Mouse (Mus musculus): ENCODE measurements at regions not wholly inside any gene's neighbourhood (a gene's known extent, or its start where the extent isn't known, plus 50 kb on each side); places are given as distances from the start of the nearest gene placed in this dataset.

GRCm38 (mm10) chr3:102307656-102308055 is 103.2 kb upstream of the Vangl1 start:
- Histone ChIP-seq H3K4me3 (ENCODE audit: low read depth, low read length) (no peak overlapping the region), H3K27me3 (replicated peaks; ENCODE audit: control insufficient read depth, insufficient read depth, low read length) (no peaks in the 10 kb centered on the region), H3K9ac (ENCODE audit: low read length) (no peak overlapping the region), H3K27ac (ENCODE audit: low read depth) (no peak overlapping the region), H3K9me3 (ENCODE audit: control insufficient read depth, low read length) (no peaks in the 10 kb centered on the region), H3K4me2 (ENCODE audit: low read length) (no peak overlapping the region), H3K36me3 (ENCODE audit: control insufficient read depth, insufficient read depth, low read length) (no peaks in the 10 kb centered on the region), H3K4me1 (replicated peaks; ENCODE audit: control insufficient read depth, insufficient read depth, low read length) (peaks cover 5% of the 10 kb centered on the region)
- WGBS: 64% methylated on average over 1 of the region's 1 CpGs
- DNase-seq (ENCODE audit: low spot score) (no peak), ATAC-seq (replicated peaks; ENCODE audit: low FRiP score, low TSS enrichment, low read depth) (no peak)

GRCm38 (mm10) chr3:102292385-102292784 is 87.9 kb upstream of the Vangl1 start:
- no peak overlapping the region for H3K4me2 ChIP-seq (ENCODE audit: low read length)
- H3K4me1 ChIP-seq (replicated peaks; ENCODE audit: control insufficient read depth, insufficient read depth, low read length): 0 out of 2 replicates have a peak, but pooled peaks cover 4% of the 10 kb centered on the region
- no peaks in the 10 kb centered on the region for H3K36me3 ChIP-seq (ENCODE audit: control insufficient read depth, insufficient read depth, low read length)
- H3K27ac ChIP-seq (ENCODE audit: low read depth): no peak overlapping the region
- H3K9me3 ChIP-seq (ENCODE audit: control insufficient read depth, low read length): peaks cover 4% of the 10 kb centered on the region; the same call in 1 of the 2 replicates
- H3K9ac ChIP-seq (ENCODE audit: low read length): no peak overlapping the region
- H3K27me3 ChIP-seq (replicated peaks; ENCODE audit: control insufficient read depth, insufficient read depth, low read length): no peaks in the 10 kb centered on the region
- ATAC-seq (replicated peaks; ENCODE audit: low FRiP score, low TSS enrichment, low read depth): no peak
- 86% methylated on average over 3 of the region's 3 CpGs for WGBS
- H3K4me3 ChIP-seq (ENCODE audit: low read depth, low read length): no peak overlapping the region
- DNase-seq (ENCODE audit: low spot score): no peak

- no peaks in the 10 kb centered on the region for H3K9me3 ChIP-seq (ENCODE audit: control insufficient read depth, low read length)
- no peaks in the 10 kb centered on the region for H3K4me1 ChIP-seq (replicated peaks; ENCODE audit: control insufficient read depth, insufficient read depth, low read length)
- DNase-seq (ENCODE audit: low spot score) (no peak), ATAC-seq (replicated peaks; ENCODE audit: low FRiP score, low TSS enrichment, low read depth) (no peak)
- 79% methylated on average over 4 of the region's 4 CpGs for whole genome bisulfite sequencing
- H3K27me3 ChIP-seq (replicated peaks; ENCODE audit: control insufficient read depth, insufficient read depth, low read length): no peaks in the 10 kb centered on the region
- no peak overlapping the region for H3K27ac ChIP-seq (ENCODE audit: low read depth)
- no peak overlapping the region for H3K4me3 ChIP-seq (ENCODE audit: low read depth, low read length)
- H3K36me3 ChIP-seq (ENCODE audit: control insufficient read depth, insufficient read depth, low read length): no peaks in the 10 kb centered on the region
- no peak overlapping the region for H3K4me2 ChIP-seq (ENCODE audit: low read length)
- no peak overlapping the region for H3K9ac ChIP-seq (ENCODE audit: low read length)
Observed at GRCm38 (mm10) chr3:102281983-102282382, 77.5 kb upstream of the Vangl1 start.

- H3K4me2 ChIP-seq (ENCODE audit: low read length): no peak overlapping the region
- no peak for ATAC-seq (replicated peaks; ENCODE audit: low FRiP score, low TSS enrichment, low read depth)
- H3K27me3 ChIP-seq (replicated peaks; ENCODE audit: control insufficient read depth, insufficient read depth, low read length): no peaks in the 10 kb centered on the region
- H3K4me3 ChIP-seq (ENCODE audit: low read depth, low read length): no peak overlapping the region
- WGBS: 88% methylated on average over 2 of the region's 2 CpGs
- no peak overlapping the region for H3K27ac ChIP-seq (ENCODE audit: low read depth)
- H3K4me1 ChIP-seq (replicated peaks; ENCODE audit: control insufficient read depth, insufficient read depth, low read length): peaks cover 11% of the 10 kb centered on the region
- H3K36me3 ChIP-seq (ENCODE audit: control insufficient read depth, insufficient read depth, low read length): no peaks in the 10 kb centered on the region
- H3K9ac ChIP-seq (ENCODE audit: low read length): no peak overlapping the region
- DNase-seq (ENCODE audit: low spot score): no peak
- H3K9me3 ChIP-seq (ENCODE audit: control insufficient read depth, low read length): no peaks in the 10 kb centered on the region
Observed at GRCm38 (mm10) chr3:102276758-102277157, 72.3 kb upstream of the Vangl1 start.

GRCm38 (mm10) chr3:102276283-102276682 is 71.8 kb upstream of the Vangl1 start:
- ATAC-seq (replicated peaks; ENCODE audit: low FRiP score, low TSS enrichment, low read depth) (no peak), DNase-seq (ENCODE audit: low spot score) (no peak)
- WGBS: 64% methylated on average over 2 of the region's 2 CpGs
- H3K36me3 ChIP-seq (ENCODE audit: control insufficient read depth, insufficient read depth, low read length): no peaks in the 10 kb centered on the region
- no peak overlapping the region for H3K4me3 ChIP-seq (ENCODE audit: low read depth, low read length)
- H3K27me3 ChIP-seq (replicated peaks; ENCODE audit: control insufficient read depth, insufficient read depth, low read length): no peaks in the 10 kb centered on the region
- no peak overlapping the region for H3K4me2 ChIP-seq (ENCODE audit: low read length)
- no peak overlapping the region for H3K9ac ChIP-seq (ENCODE audit: low read length)
- H3K9me3 ChIP-seq (ENCODE audit: control insufficient read depth, low read length): no peaks in the 10 kb centered on the region
- no peak overlapping the region for H3K27ac ChIP-seq (ENCODE audit: low read depth)
- peaks cover 11% of the 10 kb centered on the region for H3K4me1 ChIP-seq (replicated peaks; ENCODE audit: control insufficient read depth, insufficient read depth, low read length)

- no peak overlapping the region for H3K4me2 ChIP-seq (ENCODE audit: low read length)
- H3K36me3 ChIP-seq (ENCODE audit: control insufficient read depth, insufficient read depth, low read length): no peaks in the 10 kb centered on the region
- WGBS: 55% methylated on average over 7 of the region's 7 CpGs
- H3K9me3 ChIP-seq (ENCODE audit: control insufficient read depth, low read length): no peaks in the 10 kb centered on the region
- H3K27me3 ChIP-seq (replicated peaks; ENCODE audit: control insufficient read depth, insufficient read depth, low read length): no peaks in the 10 kb centered on the region
- no peak overlapping the region for H3K27ac ChIP-seq (ENCODE audit: low read depth)
- ATAC-seq (replicated peaks; ENCODE audit: low FRiP score, low TSS enrichment, low read depth): no peak
- H3K4me1 ChIP-seq (replicated peaks; ENCODE audit: control insufficient read depth, insufficient read depth, low read length): peaks cover 11% of the 10 kb centered on the region
- no peak overlapping the region for H3K4me3 ChIP-seq (ENCODE audit: low read depth, low read length)
- H3K9ac ChIP-seq (ENCODE audit: low read length): no peak overlapping the region
- no peak for DNase-seq (ENCODE audit: low spot score)
Observed at GRCm38 (mm10) chr3:102275256-102276022, 70.9 kb upstream of the Vangl1 start.

GRCm38 (mm10) chr3:102270779-102271178 is 66.3 kb upstream of the Vangl1 start:
- H3K27me3 ChIP-seq (replicated peaks; ENCODE audit: control insufficient read depth, insufficient read depth, low read length): no peaks in the 10 kb centered on the region
- 93% methylated on average over 6 of the region's 6 CpGs for WGBS
- no peaks in the 10 kb centered on the region for H3K9me3 ChIP-seq (ENCODE audit: control insufficient read depth, low read length)
- no peak overlapping the region for H3K9ac ChIP-seq (ENCODE audit: low read length)
- no peak for DNase-seq (ENCODE audit: low spot score)
- no peaks in the 10 kb centered on the region for H3K36me3 ChIP-seq (ENCODE audit: control insufficient read depth, insufficient read depth, low read length)
- peaks cover 7% of the 10 kb centered on the region for H3K4me1 ChIP-seq (replicated peaks; ENCODE audit: control insufficient read depth, insufficient read depth, low read length)
- H3K4me3 ChIP-seq (ENCODE audit: low read depth, low read length): no peak overlapping the region
- ATAC-seq (replicated peaks; ENCODE audit: low FRiP score, low TSS enrichment, low read depth): no peak
- H3K27ac ChIP-seq (ENCODE audit: low read depth): no peak overlapping the region
- H3K4me2 ChIP-seq (ENCODE audit: low read length): no peak overlapping the region

- DNase-seq (ENCODE audit: low spot score) (no peak), ATAC-seq (replicated peaks; ENCODE audit: low FRiP score, low TSS enrichment, low read depth) (no peak)
- Histone ChIP-seq H3K27ac (ENCODE audit: low read depth) (no peak overlapping the region), H3K9me3 (ENCODE audit: control insufficient read depth, low read length) (no peaks in the 10 kb centered on the region), H3K4me1 (replicated peaks; ENCODE audit: control insufficient read depth, insufficient read depth, low read length) (peaks cover 2% of the 10 kb centered on the region; the same call in 1 of the 2 replicates), H3K27me3 (replicated peaks; ENCODE audit: control insufficient read depth, insufficient read depth, low read length) (no peaks in the 10 kb centered on the region), H3K4me3 (ENCODE audit: low read depth, low read length) (no peak overlapping the region), H3K4me2 (ENCODE audit: low read length) (no peak overlapping the region), H3K9ac (ENCODE audit: low read length) (no peak overlapping the region), H3K36me3 (ENCODE audit: control insufficient read depth, insufficient read depth, low read length) (no peaks in the 10 kb centered on the region)
- WGBS: 42% methylated on average over 6 of the region's 6 CpGs
Observed at GRCm38 (mm10) chr3:102270257-102270656, 65.8 kb upstream of the Vangl1 start.

- ATAC-seq (replicated peaks; ENCODE audit: low FRiP score, low TSS enrichment, low read depth) (no peak), DNase-seq (ENCODE audit: low spot score) (no peak)
- Histone ChIP-seq H3K9ac (ENCODE audit: low read length) (no peak overlapping the region), H3K4me1 (replicated peaks; ENCODE audit: control insufficient read depth, insufficient read depth, low read length) (0 out of 2 replicates have a peak, but pooled peaks cover 5% of the 10 kb centered on the region), H3K4me3 (ENCODE audit: low read depth, low read length) (no peak overlapping the region), H3K4me2 (ENCODE audit: low read length) (no peak overlapping the region), H3K27me3 (replicated peaks; ENCODE audit: control insufficient read depth, insufficient read depth, low read length) (no peaks in the 10 kb centered on the region), H3K36me3 (ENCODE audit: control insufficient read depth, insufficient read depth, low read length) (no peaks in the 10 kb centered on the region), H3K9me3 (ENCODE audit: control insufficient read depth, low read length) (no peaks in the 10 kb centered on the region), H3K27ac (ENCODE audit: low read depth) (no peak overlapping the region)
- 69% methylated on average over 9 of the region's 9 CpGs for WGBS
Observed at GRCm38 (mm10) chr3:102266136-102266535, 61.6 kb upstream of the Vangl1 start.

Measured in intestine, embryonic 14.5 days (tissue).